Mouse (Mus musculus): Measurements from ENCODE around the gene Ginm1. TPM values are rescaled to one million over a fixed set of nuclear protein-coding genes. Genes with fewer than 3 reads are reported as not detected.

Ginm1 gene
- polyA plus RNA-seq (2012; fragmentation: generic; extraction: Trizol), result 14.5 TPM
- long read RNA-seq, experiment 1, transcript Ginm1-204 (8 exons, 1,525 nt), result major isoform, 66 of 77 reads
- long read RNA-seq, experiment 1, partial matches to known transcripts, result 1 of 77 reads
- long read RNA-seq, experiment 1, other reads (novel, unspliced or antisense), result 5 of 77 reads
- long read RNA-seq, experiment 2, transcript Ginm1-204 (8 exons, 1,525 nt), result major isoform, 58 of 71 reads
- long read RNA-seq, experiment 2, transcript Ginm1-201 (8 exons, 1,557 nt), result minor isoform, 6 of 71 reads
- long read RNA-seq, experiment 2, partial matches to known transcripts, result 0 of 71 reads
- long read RNA-seq, experiment 2, other reads (novel, unspliced or antisense), result 7 of 71 reads

- H3K36me3 ChIP-seq (ENCODE audit: control insufficient read depth, insufficient read depth), result peaks cover 48% of the 10 kb centered on the region
- peak within 1 kb of the TSS; percentile 92 for H3K4me3 ChIP-seq (ENCODE audit: insufficient read depth, poor library complexity, severe bottlenecking)
- peaks cover 57% of the 10 kb centered on the region for H3K79me2 ChIP-seq (ENCODE audit: control insufficient read depth, insufficient read depth)
- no peaks in the 10 kb centered on the region for H3K27me3 ChIP-seq (ENCODE audit: control insufficient read depth, insufficient read depth, insufficient read length)
- H3ac ChIP-seq (ENCODE audit: control insufficient read depth, insufficient read length, low read depth), result peak within 1 kb of the TSS; percentile 95
- H3K79me3 ChIP-seq (ENCODE audit: low read depth), result peaks cover 38% of the 10 kb centered on the region
- no peak for TF ChIP-seq MYOD1 (IDR thresholded peaks at IDR 0.05; ENCODE audit: control insufficient read depth, insufficient read length, low read depth)
- TF ChIP-seq MAX (IDR thresholded peaks at IDR 0.05), result peak; percentile 88
Measured at GRCm38 (mm10) chr10:7792751-7793385, at the start of gene Ginm1, which contains the start of gene Ppil4. Gene Ginm1, minus strand, starts transcription at chr10:7792824. Gene Ppil4, plus strand, starts transcription at chr10:7792891.

DNA sequence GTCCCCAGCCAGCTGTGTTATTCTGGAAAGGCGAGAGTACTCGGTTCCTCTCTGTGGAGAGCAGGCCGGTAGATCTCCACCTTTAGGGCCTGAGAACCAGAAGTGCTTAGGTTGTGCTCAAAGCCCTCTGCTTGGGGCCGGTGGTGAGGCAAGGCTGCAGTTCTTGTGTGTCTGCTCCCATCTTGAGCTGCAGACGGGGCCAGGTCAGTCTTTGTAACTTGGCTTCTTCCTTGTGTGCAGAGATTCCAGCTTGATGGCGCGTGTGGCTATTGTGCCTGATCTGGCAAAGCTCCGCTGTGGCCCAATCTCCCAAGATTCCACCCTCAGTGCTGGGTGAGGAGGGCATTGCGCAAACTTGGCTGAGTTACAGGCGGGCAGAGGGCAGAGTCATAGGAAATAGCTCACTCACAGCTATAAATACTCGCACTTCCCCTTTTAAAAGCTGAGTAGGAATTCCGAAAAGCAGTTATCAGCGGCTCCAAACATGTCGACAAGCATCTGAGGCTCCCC, 49.0 kb upstream of the Ginm1 start:
- Histone ChIP-seq H3ac (ENCODE audit: control insufficient read depth, insufficient read length, low read depth) (no peak overlapping the region), H3K36me3 (ENCODE audit: control insufficient read depth, insufficient read depth) (no peaks in the 10 kb centered on the region), H3K79me2 (ENCODE audit: control insufficient read depth, insufficient read depth) (no peaks in the 10 kb centered on the region), H3K4me3 (ENCODE audit: insufficient read depth, poor library complexity, severe bottlenecking) (no peak overlapping the region), H3K79me3 (ENCODE audit: low read depth) (no peaks in the 10 kb centered on the region), H3K27me3 (ENCODE audit: control insufficient read depth, insufficient read depth, insufficient read length) (no peaks in the 10 kb centered on the region)
- TF ChIP-seq USF1 (IDR thresholded peaks at IDR 0.05; ENCODE audit: low read depth) (no peak), MYOG (IDR thresholded peaks at IDR 0.05; ENCODE audit: control insufficient read depth, extremely low read depth, insufficient read length) (no peak), CEBPB (IDR thresholded peaks at IDR 0.05; ENCODE audit: low read depth) (peak; percentile 96), MAX (IDR thresholded peaks at IDR 0.05) (no peak), MYOD1 (IDR thresholded peaks at IDR 0.05; ENCODE audit: control insufficient read depth, insufficient read length, low read depth) (no peak)

DNA sequence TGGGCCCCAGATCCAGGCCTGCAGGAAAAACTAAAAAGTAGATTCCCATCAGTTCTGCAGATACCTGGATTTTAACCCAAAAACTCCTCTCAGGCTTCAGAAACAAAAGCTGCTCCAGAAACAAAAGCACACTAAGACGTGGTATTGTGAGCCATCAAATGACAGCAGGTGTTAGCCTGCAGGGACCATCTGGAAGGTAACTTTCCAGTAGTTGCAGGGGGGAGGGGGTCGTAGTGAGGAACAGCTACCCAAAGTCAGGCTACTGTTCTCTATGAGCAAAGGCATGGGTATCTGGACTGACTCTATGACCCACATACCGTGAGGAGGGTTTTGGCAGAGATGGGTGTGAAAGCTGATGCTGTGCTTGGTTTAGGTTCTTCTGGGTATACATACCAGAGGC, 48.2 kb upstream of the Ginm1 start:
- no peaks in the 10 kb centered on the region for H3K79me3 ChIP-seq (ENCODE audit: low read depth)
- TF ChIP-seq CTCF (IDR thresholded peaks at IDR 0.05; ENCODE audit: control insufficient read depth, insufficient read depth, insufficient read length), result no peak
- TF ChIP-seq MYOD1 (IDR thresholded peaks at IDR 0.05; ENCODE audit: control insufficient read depth, insufficient read length, low read depth), result no peak
- no peak for TF ChIP-seq FOSL1 (IDR thresholded peaks at IDR 0.05; ENCODE audit: insufficient read depth, low read length, poor library complexity, severe bottlenecking)
- no peak for TF ChIP-seq CEBPB (IDR thresholded peaks at IDR 0.05; ENCODE audit: low read depth)
- TF ChIP-seq MYOG (IDR thresholded peaks at IDR 0.05; ENCODE audit: control insufficient read depth, extremely low read depth, insufficient read length), result no peak
- no peak for TF ChIP-seq USF1 (IDR thresholded peaks at IDR 0.05; ENCODE audit: low read depth)
- TF ChIP-seq MAX (IDR thresholded peaks at IDR 0.05), result no peak
- H3ac ChIP-seq (ENCODE audit: control insufficient read depth, insufficient read length, low read depth), result no peak overlapping the region
- no peaks in the 10 kb centered on the region for H3K36me3 ChIP-seq (ENCODE audit: control insufficient read depth, insufficient read depth)
- no peaks in the 10 kb centered on the region for H3K27me3 ChIP-seq (ENCODE audit: control insufficient read depth, insufficient read depth, insufficient read length)
- no peaks in the 10 kb centered on the region for H3K79me2 ChIP-seq (ENCODE audit: control insufficient read depth, insufficient read depth)
- H3K4me3 ChIP-seq (ENCODE audit: insufficient read depth, poor library complexity, severe bottlenecking), result no peak overlapping the region

DNA sequence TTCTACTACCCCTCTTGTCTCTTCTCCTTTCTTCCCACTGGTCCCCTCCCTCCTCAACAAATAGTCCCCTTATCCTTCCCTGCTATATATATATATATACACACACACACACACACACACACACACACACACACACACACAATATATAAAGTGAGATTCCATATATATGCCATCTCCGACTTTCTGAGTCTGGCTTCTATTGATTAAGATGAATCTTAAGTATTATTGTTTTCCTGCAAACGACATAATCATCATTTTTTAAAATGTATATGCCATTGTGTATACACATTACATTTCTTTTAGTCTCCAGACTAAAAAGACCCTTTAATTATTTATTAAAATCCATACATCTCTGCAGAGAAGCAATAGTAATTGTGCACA, 47.7 kb upstream of the Ginm1 start:
- Histone ChIP-seq H3K36me3 (ENCODE audit: control insufficient read depth, insufficient read depth) (no peaks in the 10 kb centered on the region), H3ac (ENCODE audit: control insufficient read depth, insufficient read length, low read depth) (no peak overlapping the region), H3K27me3 (ENCODE audit: control insufficient read depth, insufficient read depth, insufficient read length) (no peaks in the 10 kb centered on the region), H3K79me3 (ENCODE audit: low read depth) (no peaks in the 10 kb centered on the region), H3K4me3 (ENCODE audit: insufficient read depth, poor library complexity, severe bottlenecking) (no peak overlapping the region), H3K79me2 (ENCODE audit: control insufficient read depth, insufficient read depth) (no peaks in the 10 kb centered on the region)
- TF ChIP-seq USF1 (IDR thresholded peaks at IDR 0.05; ENCODE audit: low read depth), result no peak
- TF ChIP-seq MYOG (IDR thresholded peaks at IDR 0.05; ENCODE audit: control insufficient read depth, extremely low read depth, insufficient read length), result no peak
- TF ChIP-seq MYOD1 (IDR thresholded peaks at IDR 0.05; ENCODE audit: control insufficient read depth, insufficient read length, low read depth), result no peak
- no peak for TF ChIP-seq CTCF (IDR thresholded peaks at IDR 0.05; ENCODE audit: control insufficient read depth, insufficient read depth, insufficient read length)
- TF ChIP-seq FOSL1 (IDR thresholded peaks at IDR 0.05; ENCODE audit: insufficient read depth, low read length, poor library complexity, severe bottlenecking), result no peak
- no peak for TF ChIP-seq CEBPB (IDR thresholded peaks at IDR 0.05; ENCODE audit: low read depth)
- TF ChIP-seq MAX (IDR thresholded peaks at IDR 0.05), result no peak

DNA sequence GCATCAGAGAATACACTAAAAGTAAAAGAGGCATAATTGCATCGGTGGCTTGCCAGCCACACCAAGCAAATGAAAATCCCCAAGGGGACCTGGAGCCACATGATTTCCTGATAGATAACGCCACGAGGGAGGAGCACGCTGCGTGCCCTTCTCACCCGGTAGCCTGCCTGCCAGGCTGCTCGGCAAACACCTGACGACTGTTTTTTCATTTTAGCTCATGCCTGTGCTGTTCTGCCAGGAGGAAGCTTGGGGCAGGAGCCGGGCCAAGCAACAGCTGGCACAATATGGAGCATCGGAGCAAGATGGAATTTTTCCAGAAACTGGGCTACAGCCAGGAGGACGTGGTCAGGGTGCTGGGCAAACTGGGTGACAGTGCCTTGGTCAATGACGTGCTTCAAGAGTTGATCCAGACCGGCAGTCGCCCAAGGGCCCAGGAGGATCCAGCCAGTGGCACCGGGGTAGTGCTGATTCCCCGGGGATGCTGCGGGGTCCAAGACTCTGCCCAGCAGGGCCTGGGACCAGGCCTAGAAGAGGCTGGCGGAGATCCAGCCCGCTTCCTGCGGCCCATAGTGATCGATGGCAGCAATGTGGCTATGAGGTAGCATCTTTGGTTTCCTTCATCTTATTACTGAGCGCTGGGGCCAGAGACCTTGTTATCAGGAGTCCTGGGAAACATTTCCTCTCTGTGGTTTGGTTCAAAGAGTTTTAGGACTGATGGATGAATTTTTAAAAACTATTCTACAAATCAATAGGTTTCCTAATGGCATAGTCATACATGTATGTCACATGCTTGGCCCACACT, 47.1 kb upstream of the Ginm1 start:
- TF ChIP-seq CTCF (IDR thresholded peaks at IDR 0.05; ENCODE audit: control insufficient read depth, insufficient read depth, insufficient read length), result no peak
- no peak for TF ChIP-seq FOSL1 (IDR thresholded peaks at IDR 0.05; ENCODE audit: insufficient read depth, low read length, poor library complexity, severe bottlenecking)
- no peak for TF ChIP-seq USF1 (IDR thresholded peaks at IDR 0.05; ENCODE audit: low read depth)
- no peak for TF ChIP-seq CEBPB (IDR thresholded peaks at IDR 0.05; ENCODE audit: low read depth)
- no peak for TF ChIP-seq MYOD1 (IDR thresholded peaks at IDR 0.05; ENCODE audit: control insufficient read depth, insufficient read length, low read depth)
- no peak for TF ChIP-seq MYOG (IDR thresholded peaks at IDR 0.05; ENCODE audit: control insufficient read depth, extremely low read depth, insufficient read length)
- TF ChIP-seq MAX (IDR thresholded peaks at IDR 0.05), result no peak
- Histone ChIP-seq H3K79me2 (ENCODE audit: control insufficient read depth, insufficient read depth) (no peaks in the 10 kb centered on the region), H3K27me3 (ENCODE audit: control insufficient read depth, insufficient read depth, insufficient read length) (no peaks in the 10 kb centered on the region)

More for the DNA sequence above, 47.1 kb upstream of the Ginm1 start:
- H3K4me3 ChIP-seq (ENCODE audit: insufficient read depth, poor library complexity, severe bottlenecking), result no peak overlapping the region
- H3ac ChIP-seq (ENCODE audit: control insufficient read depth, insufficient read length, low read depth), result no peak overlapping the region
- H3K79me3 ChIP-seq (ENCODE audit: low read depth), result no peaks in the 10 kb centered on the region
- no peaks in the 10 kb centered on the region for H3K36me3 ChIP-seq (ENCODE audit: control insufficient read depth, insufficient read depth)

Data from C2C12 (cell line).